Mouse (Mus musculus) intestine, embryonic 16.5 days (tissue): Measurements from ENCODE around the gene 2210016F16Rik. TPM values are rescaled to one million over a fixed set of nuclear protein-coding genes. Genes with fewer than 3 reads are reported as not detected.
A peak's percentile ranks its signal among the peaks of the same experiment; 100 is the strongest.

ENCODE experiments used
- ATAC-seq: fragments of 200-750 bp; cut with Nextera tagmentation; 2 replicates; pipeline ENCODE4 v1.8.0; 2017; ENCODE audit warnings: moderate TSS enrichment, moderate library complexity
- H3K27ac ChIP-seq: fragments of 300-500 bp; sonication (generic); 2 replicates; pipeline ENCODE4 v1.5.1; 2014; ENCODE audit warnings: mild to moderate bottlenecking, low read length
- H3K27me3 ChIP-seq: fragments of 300-500 bp; sonication (generic); replicated peaks from 2 replicates; pipeline ENCODE4 v1.6.1; 2014; ENCODE audit warnings: low read length, control low read depth, mixed read lengths; ENCODE audit not compliant: control insufficient read depth, insufficient read depth
- H3K36me3 ChIP-seq: fragments of 300-500 bp; sonication (generic); 2 replicates; pipeline ENCODE4 v1.6.1; 2014; ENCODE audit warnings: low read length, control low read depth; ENCODE audit not compliant: control insufficient read depth, insufficient read depth
- H3K4me1 ChIP-seq: fragments of 300-500 bp; sonication (generic); 2 replicates; pipeline ENCODE4 v1.6.1; 2014; ENCODE audit warnings: low read length, control low read depth, mixed read lengths; ENCODE audit not compliant: control insufficient read depth, insufficient read depth
- H3K4me2 ChIP-seq: fragments of 300-500 bp; sonication (generic); 2 replicates; pipeline ENCODE4 v1.6.1; 2014; ENCODE audit warnings: low read depth, low read length, control low read depth
- H3K4me3 ChIP-seq: fragments of 300-500 bp; sonication (generic); 2 replicates; pipeline ENCODE4 v1.5.1; 2014; ENCODE audit warnings: mild to moderate bottlenecking, low read length
- H3K9ac ChIP-seq: fragments of 300-500 bp; sonication (generic); 2 replicates; pipeline ENCODE4 v1.6.1; 2014; ENCODE audit warnings: low read depth, low read length
- H3K9me3 ChIP-seq: fragments of 300-500 bp; sonication (generic); 2 replicates; pipeline ENCODE4 v1.6.1; 2016; ENCODE audit warnings: low read length, control low read depth; ENCODE audit not compliant: control insufficient read depth
- WGBS: fragments of 180-500 bp; shearing (Covaris S2); extraction: QIAGEN DNeasy Blood & Tissue Kit; methylation state at CpG from one replicate; pipeline ENCODE4 v1.1.7; 2014; 5-methylcytosine and 5-hydroxymethylcytosine counted together
- polyA plus RNA-seq: library from polyadenylated mRNA; unstranded; fragments of >200 nt; fragmentation: Nextera tagmentation; extraction: Ambion mirVana; gene quantifications from 2 replicates; pipeline ENCODE4 v1.2.1, GENCODE M21; 2015

Gene 2210016F16Rik
- polyA plus RNA-seq, 1 experiment from 2014 or later: 48.7 TPM

DNA sequence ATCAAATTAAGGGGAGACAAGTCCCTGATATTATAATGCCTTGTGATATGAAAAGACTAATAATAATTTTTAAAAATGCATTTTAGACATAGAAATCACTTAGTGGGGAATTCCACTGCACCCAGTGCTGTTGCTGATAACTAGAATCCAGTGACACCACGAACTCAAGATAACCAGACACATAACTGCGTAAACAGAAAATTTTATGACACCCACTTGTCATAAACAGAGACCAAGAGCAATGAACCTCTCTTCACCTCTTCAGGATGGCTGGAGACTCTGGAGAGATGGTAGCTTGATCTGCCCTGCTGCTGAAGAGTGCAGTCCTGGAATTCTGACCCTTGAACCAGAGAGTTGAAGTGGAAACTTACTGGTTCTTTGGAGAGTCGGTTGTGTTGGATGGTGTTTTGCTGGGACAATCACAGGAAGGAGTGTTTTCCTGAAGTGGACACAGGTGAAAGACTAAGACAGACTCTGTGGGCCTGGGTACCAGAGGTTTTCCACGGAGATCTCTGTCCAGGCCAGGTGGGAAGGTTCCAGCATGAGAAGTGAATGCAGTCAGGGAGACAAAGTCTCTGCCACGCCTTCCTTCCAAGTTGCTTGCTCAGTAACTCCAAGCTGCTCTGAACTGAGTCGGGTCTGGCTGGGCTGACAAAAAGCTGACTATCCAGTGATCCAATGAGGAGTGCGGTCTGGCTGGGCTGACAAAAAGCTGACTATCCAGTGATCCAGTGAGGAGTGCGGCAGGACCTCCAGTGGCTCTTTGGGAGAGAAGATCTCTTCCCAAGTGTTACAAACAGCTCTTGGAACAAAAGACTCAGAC, 20.5 kb downstream of the 2210016F16Rik start:
- no peak overlapping the region for H3K4me3 ChIP-seq
- no peak overlapping the region for H3K9ac ChIP-seq
- H3K4me2 ChIP-seq: no peak overlapping the region
- H3K9me3 ChIP-seq: no peaks in the 10 kb centered on the region
- no peaks in the 10 kb centered on the region for H3K36me3 ChIP-seq
- H3K27ac ChIP-seq: peak overlapping the region; percentile 62
- no peaks in the 10 kb centered on the region for H3K27me3 ChIP-seq
- ATAC-seq: peak; percentile 85
- H3K4me1 ChIP-seq: no peaks in the 10 kb centered on the region
- WGBS: 52% methylated on average over 8 of the region's 8 CpGs

DNA sequence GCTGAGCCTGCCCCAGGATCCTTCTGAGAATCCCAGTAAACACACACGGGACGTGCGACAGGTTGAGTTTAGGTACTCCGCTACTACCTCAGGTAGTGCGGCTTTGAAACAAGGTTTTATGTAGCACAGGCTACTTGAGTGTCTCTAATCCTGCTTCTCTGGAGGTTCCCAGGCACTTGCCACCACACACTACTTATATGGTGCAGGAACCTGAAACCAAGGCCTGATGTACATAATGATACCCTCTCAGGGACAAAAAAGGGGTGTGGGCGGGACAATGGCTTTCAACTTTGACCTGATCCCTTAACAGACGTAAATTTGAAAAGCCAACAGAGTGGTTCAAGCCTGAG, 25.7 kb downstream of the 2210016F16Rik start:
- peak overlapping the region; percentile 77 for H3K27ac ChIP-seq
- ATAC-seq: peak; percentile 81
- no peaks in the 10 kb centered on the region for H3K27me3 ChIP-seq
- H3K9me3 ChIP-seq: no peaks in the 10 kb centered on the region
- peak overlapping the region; percentile 67 for H3K9ac ChIP-seq
- H3K4me1 ChIP-seq: peaks cover 3% of the 10 kb centered on the region
- 5% methylated on average over 7 of the region's 7 CpGs for WGBS
- H3K4me2 ChIP-seq: peak overlapping the region; percentile 95
- no peaks in the 10 kb centered on the region for H3K36me3 ChIP-seq
- peak overlapping the region; percentile 67 for H3K4me3 ChIP-seq

DNA sequence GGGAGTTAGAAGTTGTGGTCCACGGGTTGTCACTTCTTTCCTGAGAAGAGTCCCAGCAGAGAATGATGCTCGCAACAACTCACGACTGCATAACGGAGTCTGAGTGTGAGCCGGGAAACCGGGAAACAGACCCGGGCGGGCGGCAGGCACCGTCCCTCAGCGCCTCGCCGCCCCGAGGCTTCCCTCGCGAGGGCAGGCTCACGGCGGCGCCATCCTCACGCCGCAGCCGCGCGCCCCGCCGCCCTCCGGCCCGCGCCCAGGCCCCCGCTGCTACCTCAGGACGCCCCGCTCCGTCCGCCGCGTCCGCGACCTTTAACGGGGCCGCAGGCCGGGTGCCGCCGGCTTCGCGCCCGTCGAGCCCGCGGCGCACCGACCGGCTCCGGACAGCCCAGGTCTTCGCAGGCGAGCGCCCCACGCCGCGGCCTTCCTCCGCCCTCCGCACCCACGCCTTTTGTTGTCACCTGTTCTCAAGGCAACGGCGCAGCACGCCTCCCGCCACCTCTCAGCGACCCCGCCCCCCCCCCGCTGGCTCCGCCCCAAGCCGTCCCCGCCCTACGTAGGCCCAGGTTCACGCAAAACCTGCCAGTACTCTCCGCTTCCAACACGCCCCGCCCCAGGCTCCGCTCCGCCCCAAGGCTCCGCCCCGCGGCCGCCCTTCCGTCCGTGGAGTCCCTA, 26.3 kb downstream of the 2210016F16Rik start, which contains the start of gene Kif27:
TSS of gene Kif27 (minus strand) at position 494 of the 675 bp plus-strand sequence.
- Histone ChIP-seq H3K9ac (peak within 1 kb of the TSS; percentile 67), H3K27me3 (no peaks in the 10 kb centered on the region), H3K4me3 (peak within 1 kb of the TSS; percentile 67), H3K36me3 (no peaks in the 10 kb centered on the region), H3K4me2 (peak within 1 kb of the TSS; percentile 95), H3K9me3 (no peaks in the 10 kb centered on the region), H3K27ac (peak within 1 kb of the TSS; percentile 77), H3K4me1 (peaks cover 3% of the 10 kb centered on the region)
- peak; percentile 99 for ATAC-seq
- under 1% methylated on average over 79 of the region's 85 CpGs for WGBS

DNA sequence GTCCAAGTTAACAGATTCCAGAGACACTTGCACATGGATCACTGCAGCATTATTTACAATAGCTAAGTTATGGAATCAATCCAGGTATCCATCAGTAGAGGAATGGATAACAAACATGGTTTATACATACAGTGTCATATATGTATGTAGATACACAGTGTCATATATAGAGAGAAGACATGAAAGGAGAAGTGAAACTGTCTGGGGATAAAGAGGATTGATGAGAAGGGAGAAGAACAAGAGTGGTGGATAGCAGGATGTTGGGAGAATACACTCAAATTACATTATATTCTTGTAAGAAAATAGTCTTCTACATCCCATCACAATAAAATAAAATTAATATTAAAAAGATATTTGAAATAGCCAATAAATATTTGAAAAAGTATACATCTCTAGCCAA, 32.0 kb downstream of the 2210016F16Rik start:
- H3K9ac ChIP-seq: no peak overlapping the region
- H3K4me2 ChIP-seq: no peak overlapping the region
- H3K4me1 ChIP-seq: no peaks in the 10 kb centered on the region
- no peaks in the 10 kb centered on the region for H3K36me3 ChIP-seq
- H3K27me3 ChIP-seq: no peaks in the 10 kb centered on the region
- no peak overlapping the region for H3K4me3 ChIP-seq
- no peak for ATAC-seq
- no peaks in the 10 kb centered on the region for H3K9me3 ChIP-seq
- no peak overlapping the region for H3K27ac ChIP-seq

DNA sequence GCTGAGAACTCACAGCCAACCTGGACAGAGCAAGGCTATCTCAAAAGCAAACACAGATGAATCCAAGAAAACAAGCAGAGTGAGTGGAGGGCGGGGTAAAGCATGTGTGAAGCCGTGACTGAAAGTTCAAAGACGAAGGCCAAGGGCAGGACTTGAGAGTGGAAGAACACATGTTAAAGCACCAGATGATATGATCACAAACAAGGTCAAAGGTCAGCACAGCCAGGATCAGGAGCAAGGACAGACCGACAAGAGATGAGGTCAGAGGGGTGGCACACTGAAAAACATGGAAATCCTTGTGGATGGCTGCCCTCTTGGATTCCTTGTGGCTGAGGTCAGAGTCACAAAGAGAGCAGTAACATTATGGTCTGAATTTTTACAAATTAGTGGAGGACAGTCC, 34.4 kb downstream of the 2210016F16Rik start:
- Histone ChIP-seq H3K9ac (no peak overlapping the region), H3K9me3 (no peaks in the 10 kb centered on the region), H3K36me3 (no peaks in the 10 kb centered on the region), H3K4me2 (no peak overlapping the region), H3K27me3 (no peaks in the 10 kb centered on the region), H3K4me3 (no peak overlapping the region), H3K27ac (no peak overlapping the region), H3K4me1 (no peaks in the 10 kb centered on the region)
- ATAC-seq: no peak
- WGBS: 46% methylated on average over 4 of the region's 4 CpGs

DNA sequence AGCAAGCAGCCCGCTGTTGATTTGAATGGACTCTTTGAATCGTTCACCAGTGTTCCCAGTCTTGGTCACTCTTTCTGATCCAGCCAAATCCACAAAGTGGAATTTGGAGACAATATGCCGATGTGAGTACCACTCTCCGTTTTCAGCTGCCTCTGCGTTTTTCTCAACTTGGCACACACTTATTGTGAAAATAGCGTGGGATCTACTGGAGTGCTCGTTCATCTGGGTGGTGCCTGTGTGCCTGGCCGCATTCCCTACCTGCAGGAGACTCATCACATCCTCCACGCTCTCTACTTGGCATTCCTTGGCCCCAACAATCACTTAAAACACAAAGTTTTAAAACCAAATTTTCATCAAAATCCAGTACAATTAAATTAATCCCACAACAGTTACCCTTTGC, 40.5 kb downstream of the 2210016F16Rik start:
- 85% methylated on average over 9 of the region's 9 CpGs for WGBS
- Histone ChIP-seq H3K27ac (no peak overlapping the region), H3K27me3 (no peaks in the 10 kb centered on the region), H3K4me3 (no peak overlapping the region), H3K4me2 (no peak overlapping the region), H3K9me3 (no peaks in the 10 kb centered on the region), H3K9ac (no peak overlapping the region), H3K4me1 (no peaks in the 10 kb centered on the region), H3K36me3 (no peaks in the 10 kb centered on the region)
- no peak for ATAC-seq

DNA sequence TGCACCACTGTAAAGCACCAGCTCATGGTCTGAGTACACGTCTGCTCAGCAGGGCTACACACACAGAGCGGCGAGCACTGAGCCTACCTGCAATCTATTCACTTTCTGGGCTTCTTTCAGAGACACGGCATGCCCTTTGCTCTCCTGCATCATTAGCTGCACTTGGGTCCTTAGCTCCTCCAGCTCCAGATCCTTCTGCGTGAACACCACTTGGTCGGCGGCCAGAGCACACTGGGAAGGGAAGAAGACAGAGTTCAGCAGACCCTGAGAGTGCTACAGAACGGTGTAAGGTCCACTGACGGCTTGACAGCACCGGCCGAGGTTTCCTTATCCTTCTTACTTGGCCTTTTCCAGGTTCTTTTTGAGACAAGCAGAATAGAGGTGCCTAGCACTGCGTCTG, 47.6 kb downstream of the 2210016F16Rik start:
- 73% methylated on average over 12 of the region's 12 CpGs for WGBS
- ATAC-seq: no peak
- Histone ChIP-seq H3K4me1 (no peaks in the 10 kb centered on the region), H3K27ac (no peak overlapping the region), H3K27me3 (no peaks in the 10 kb centered on the region), H3K9ac (no peak overlapping the region), H3K9me3 (no peaks in the 10 kb centered on the region), H3K4me3 (no peak overlapping the region), H3K4me2 (no peak overlapping the region), H3K36me3 (no peaks in the 10 kb centered on the region)

DNA sequence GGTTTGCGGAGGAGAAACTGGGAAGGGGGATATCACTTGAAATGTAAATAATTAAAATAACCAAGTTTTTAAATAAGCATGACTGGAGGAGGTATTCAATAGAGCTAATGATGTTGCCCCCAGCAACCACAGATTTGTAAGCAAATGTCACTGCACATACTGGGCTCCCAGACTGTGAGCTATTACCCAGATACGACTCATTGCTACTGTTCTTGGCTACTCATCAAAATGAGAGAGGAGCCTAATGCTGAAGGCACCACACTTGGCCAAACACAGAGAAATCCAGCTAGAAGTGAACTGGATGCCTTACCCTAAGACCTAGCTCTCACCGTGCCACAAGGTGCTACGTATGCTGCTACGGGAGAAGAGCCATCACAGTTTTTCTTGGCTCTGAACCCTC, 50.9 kb downstream of the 2210016F16Rik start:
- no peaks in the 10 kb centered on the region for H3K4me1 ChIP-seq
- H3K27me3 ChIP-seq: no peaks in the 10 kb centered on the region
- WGBS: 87% methylated on average over 5 of the region's 5 CpGs
- no peak overlapping the region for H3K4me3 ChIP-seq
- no peaks in the 10 kb centered on the region for H3K9me3 ChIP-seq
- H3K36me3 ChIP-seq: no peaks in the 10 kb centered on the region
- no peak overlapping the region for H3K9ac ChIP-seq
- H3K4me2 ChIP-seq: no peak overlapping the region
- no peak for ATAC-seq
- no peak overlapping the region for H3K27ac ChIP-seq
